In genomic region chrX:13072461-13072982, GRCm38 (mm10) we compare ENCODE assay signal across 8 mouse cellular contexts. TPM values are rescaled to one million over a fixed set of nuclear protein-coding genes. Genes with fewer than 3 reads are reported as not detected.
DNase-seq lines count a peak whose midpoint lies in the region; ATAC-seq lines count a peak whose summit lies in the region.

No protein-coding gene starts in this region.

- H3K4me2 ChIP-seq in forebrain, embryonic 16.5 days (ENCODE audit: low read length): peak overlapping the region; percentile 54
- H3K4me2 ChIP-seq in lung, embryonic 15.5 days: peak overlapping the region; percentile 53

- peak overlapping the region; percentile 76 for H3K4me3 ChIP-seq in forebrain, embryonic 16.5 days (replicated peaks; ENCODE audit: low read length)
- H3K4me3 ChIP-seq in lung, embryonic 15.5 days: peak overlapping the region; percentile 73

- no peaks in the 10 kb centered on the region for H3K9me3 ChIP-seq in forebrain, embryonic 16.5 days (ENCODE audit: control insufficient read depth, low read length)
- H3K9me3 ChIP-seq in lung, embryonic 15.5 days: no peaks in the 10 kb centered on the region

- no peaks in the 10 kb centered on the region for H3K36me3 ChIP-seq in forebrain, embryonic 16.5 days (ENCODE audit: control insufficient read depth, insufficient read depth)
- no peaks in the 10 kb centered on the region for H3K36me3 ChIP-seq in lung, embryonic 15.5 days

- no peaks in the 10 kb centered on the region for H3K27me3 ChIP-seq in forebrain, embryonic 16.5 days (replicated peaks; ENCODE audit: control insufficient read depth, insufficient read depth, low read length)
- peaks cover 6% of the 10 kb centered on the region; the same call in 1 of the 2 replicates for H3K27me3 ChIP-seq in lung, embryonic 15.5 days

- WGBS in forebrain, embryonic 16.5 days: 19% methylated on average over 54 of the region's 73 CpGs
- 16% methylated on average over 53 of the region's 73 CpGs for WGBS in lung, embryonic 15.5 days

- peak; percentile 65 for DNase-seq in ES-CJ7 (ENCODE audit: low read depth, low spot score)
- DNase-seq in cerebellum, adult 18-20 months: peak; percentile 73 to 77
- peak; percentile 64 for DNase-seq in heart, postnatal 25 days (ENCODE audit: low spot score)
- peak; percentile 41 to 65 for DNase-seq in layer of hippocampus, adult 8-10 months (ENCODE audit: low spot score in 2 of 2)
- peak; percentile 79 for DNase-seq in testis, postnatal 14 days (ENCODE audit: low spot score)

- H3K4me1 ChIP-seq in forebrain, embryonic 16.5 days (replicated peaks; ENCODE audit: control insufficient read depth, insufficient read depth, low read length): peaks cover 6% of the 10 kb centered on the region
- no peaks in the 10 kb centered on the region for H3K4me1 ChIP-seq in lung, embryonic 15.5 days

- ATAC-seq in forebrain, embryonic 16.5 days: peak; percentile 12
- peak; percentile 40 for ATAC-seq in lung, embryonic 15.5 days (ENCODE audit: borderline replicate concordance, extremely low read depth, low FRiP score, low TSS enrichment)
- ATAC-seq in neutrophil, adult 5-6 weeks (ENCODE audit: extremely low read depth, insufficient number of reproducible peaks, low FRiP score, poor library complexity, severe bottlenecking): peak; percentile 28; the same call in 1 of the 2 replicates

- H3K27ac ChIP-seq in forebrain, embryonic 16.5 days (ENCODE audit: low read length): peak overlapping the region; percentile 93
- peak overlapping the region; percentile 95 for H3K27ac ChIP-seq in lung, embryonic 15.5 days

- intact Hi-C loops in heart, postnatal 25 days (cut with DNase I): loop anchor here (10.0 kb wide), 1 partner anchor 398 kb away; the partner anchor contains the start of gene 1810030O07Rik

- peak overlapping the region; percentile 78 for H3K9ac ChIP-seq in forebrain, embryonic 16.5 days (replicated peaks; ENCODE audit: low read depth, low read length)
- peak overlapping the region; percentile 81 for H3K9ac ChIP-seq in lung, embryonic 15.5 days

RNA-seq across cellular contexts. Expression of gene Usp9x, which starts 1.2 kb away (rescaled TPM):
- 43.0 and 52.3 TPM in 2 replicates for polyA plus RNA-seq in forebrain, embryonic 16.5 days (2015; fragmentation: Nextera tagmentation; extraction: Ambion mirVana)
- 100 to 1,000 TPM; 137 to 155 TPM for total RNA-seq in heart, postnatal 25 days (2021)
- total RNA-seq in layer of hippocampus, adult 8-10 months (2022): 100 to 1,000 TPM; 212 to 255 (median 232) TPM
- 23.4 and 24.2 TPM in 2 replicates for polyA plus RNA-seq in lung, embryonic 15.5 days (2015; fragmentation: Nextera tagmentation; extraction: Ambion mirVana)
- total RNA-seq in neutrophil, adult 5-6 weeks (2017): 130 and 134 TPM in 2 replicates

Comparison
In these comparisons a context has a peak if more than half of its experiments do, and no peak if none do; other contexts are left out.
1. Peak in every context shown above with its lines: DNase-seq, ATAC-seq, H3K4me3 ChIP-seq and H3K27ac ChIP-seq.